Mouse (Mus musculus) left cerebral cortex, adult 18-20 months (tissue): ENCODE measurements around the gene Myo10. TPM values are rescaled to one million over a fixed set of nuclear protein-coding genes. Genes with fewer than 3 reads are reported as not detected.
A peak's percentile ranks its signal among the peaks of the same experiment; 100 is the strongest.

Source experiments
- DNase-seq, 2 experiments: peaks; one replicate each; pipeline ENCODE4 v3.0.0; 2021 to 2022; ENCODE audit warnings: low spot score in 2 of 2, mixed read lengths in 1 of 2
- total RNA-seq, 2 experiments: library from RNA; stranded (reverse); gene quantifications; 2 replicates each; pipeline ENCODE4 v1.2.3; 2021

Gene Myo10
- total RNA-seq, 2 experiments from 2014 or later, result 38.6 to 41.0 TPM

GRCm38 (mm10) chr15:25830426-25830825 is 208.1 kb downstream of the Myo10 start:
- DNase-seq, result no peak

- DNase-seq, result no peak
Observed at GRCm38 (mm10) chr15:25834282-25834681, 212.0 kb downstream of the Myo10 start.

GRCm38 (mm10) chr15:25834920-25835674 is 212.8 kb downstream of the Myo10 start:
- no peak for DNase-seq

- no peak for DNase-seq
Observed at GRCm38 (mm10) chr15:25842462-25843085, 220.2 kb downstream of the Myo10 start.

GRCm38 (mm10) chr15:25843086-25843991 is 221.0 kb downstream of the Myo10 start, which contains the start of gene Retreg1:
TSS of gene Retreg1 (plus strand) at chr15:25843180.
- peak; percentile 80 to 81 for DNase-seq

DNA sequence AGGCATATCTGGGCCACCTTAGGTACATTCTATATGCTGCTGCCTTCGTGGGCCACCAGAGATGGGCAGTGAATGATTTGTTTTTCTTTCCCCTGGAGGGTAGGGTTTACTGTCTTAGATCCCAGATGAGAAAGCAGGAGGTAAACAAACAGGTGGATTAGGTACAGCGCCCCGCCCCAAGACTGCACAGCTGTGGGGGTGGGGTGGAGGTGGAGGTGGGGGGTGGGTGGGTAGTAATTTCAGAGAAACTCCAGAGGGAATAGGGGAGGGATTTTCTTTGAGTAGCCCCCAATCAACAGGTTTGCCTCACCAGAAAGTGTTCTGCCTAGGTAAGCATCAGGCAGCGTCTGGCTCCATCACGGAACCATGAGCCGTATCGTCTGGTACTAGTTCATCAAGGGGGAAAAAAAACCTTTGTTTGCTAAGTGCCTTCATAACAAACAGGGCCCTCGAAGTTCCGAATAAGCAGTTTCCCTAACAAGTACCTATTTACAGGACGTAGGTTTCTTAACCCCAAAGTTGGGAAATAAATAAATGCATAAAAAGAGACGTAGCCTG is 221.8 kb downstream of the Myo10 start:
- no peak for DNase-seq

GRCm38 (mm10) chr15:25844771-25845170 is 222.4 kb downstream of the Myo10 start:
- DNase-seq, result no peak

DNA sequence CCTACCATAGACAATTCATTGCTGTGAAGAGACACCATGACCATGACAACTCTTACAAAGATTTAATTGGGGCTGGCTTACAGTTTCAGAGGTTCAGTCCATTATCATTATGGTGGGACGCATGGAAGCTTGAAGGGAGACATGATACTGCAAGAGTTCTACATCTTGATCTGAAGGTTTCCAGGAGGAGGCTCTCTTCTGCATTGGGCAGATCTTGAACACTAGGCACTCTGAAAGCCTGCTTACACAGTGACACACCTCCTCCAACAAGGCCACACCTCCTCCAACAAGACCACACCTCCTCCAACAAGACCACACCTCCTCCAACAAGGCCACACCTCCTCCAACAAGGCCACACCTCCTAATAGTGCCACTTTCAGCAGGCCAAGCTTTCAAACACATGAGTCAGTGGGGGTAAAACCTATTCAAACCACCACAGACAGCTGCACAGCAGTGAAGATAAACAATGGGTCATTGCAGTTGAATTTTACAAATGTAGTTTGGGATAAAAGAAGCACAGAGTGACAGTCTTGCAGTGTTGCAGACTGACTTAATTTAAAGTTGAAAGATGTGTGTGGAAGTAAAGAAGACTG is 225.3 kb downstream of the Myo10 start:
- no peak for DNase-seq

- DNase-seq, result no peak
Observed at GRCm38 (mm10) chr15:25850552-25850951, 228.2 kb downstream of the Myo10 start.

DNA sequence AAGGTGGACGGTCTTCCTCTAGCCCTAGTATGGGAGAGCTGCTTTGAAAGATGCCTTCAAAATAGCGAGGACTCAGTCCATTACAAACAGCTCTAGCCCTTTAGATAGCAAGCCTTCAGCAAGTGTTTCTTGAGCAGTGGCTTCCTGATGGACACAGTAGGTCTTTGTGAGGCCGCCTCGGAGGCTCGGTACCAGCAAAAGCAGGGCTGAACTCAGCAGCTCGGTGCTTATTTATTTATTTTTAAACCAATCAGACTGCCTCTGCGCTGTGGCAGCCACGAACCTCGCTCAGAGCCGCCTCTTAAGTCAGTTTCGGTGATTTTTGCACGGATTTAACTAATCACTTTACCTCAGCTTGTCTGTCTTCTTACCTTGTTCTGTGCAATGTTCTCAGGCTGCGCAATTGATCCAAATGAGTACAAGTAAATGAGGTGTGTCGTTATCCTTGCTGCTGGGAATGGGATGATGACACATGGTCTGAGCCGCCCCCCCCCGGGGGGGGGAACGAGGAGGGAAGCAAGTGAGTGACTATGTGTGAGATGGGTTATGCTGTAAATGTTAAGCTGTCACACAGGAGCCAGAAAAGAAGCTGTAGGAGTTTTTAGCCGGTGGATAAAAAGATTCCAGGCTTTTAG is 232.1 kb downstream of the Myo10 start:
- DNase-seq, result no peak

DNA sequence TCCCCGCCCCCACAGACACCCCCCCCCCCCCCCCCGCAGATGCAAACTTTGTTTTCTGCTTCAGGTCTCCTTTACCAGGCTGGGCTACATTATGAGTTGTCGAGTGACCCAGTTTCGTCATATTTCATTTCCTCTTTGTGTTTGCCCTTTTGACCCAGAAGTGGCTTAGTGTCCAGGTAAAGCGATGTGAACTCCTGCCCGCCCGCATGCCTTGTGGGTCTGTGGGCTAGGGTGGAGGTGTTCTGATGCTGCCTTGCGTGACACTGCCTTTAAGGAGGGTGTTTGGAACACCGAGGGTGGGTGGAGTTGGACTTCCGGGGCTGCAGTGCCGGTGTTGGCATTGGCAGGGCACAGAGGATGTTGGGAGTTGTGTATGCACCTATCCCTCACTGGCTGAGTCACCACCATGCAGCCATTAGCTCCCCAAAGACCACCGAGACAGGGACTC is 236.3 kb downstream of the Myo10 start:
- DNase-seq, result no peak

GRCm38 (mm10) chr15:25859469-25859868 is 237.1 kb downstream of the Myo10 start:
- DNase-seq, result no peak

DNA sequence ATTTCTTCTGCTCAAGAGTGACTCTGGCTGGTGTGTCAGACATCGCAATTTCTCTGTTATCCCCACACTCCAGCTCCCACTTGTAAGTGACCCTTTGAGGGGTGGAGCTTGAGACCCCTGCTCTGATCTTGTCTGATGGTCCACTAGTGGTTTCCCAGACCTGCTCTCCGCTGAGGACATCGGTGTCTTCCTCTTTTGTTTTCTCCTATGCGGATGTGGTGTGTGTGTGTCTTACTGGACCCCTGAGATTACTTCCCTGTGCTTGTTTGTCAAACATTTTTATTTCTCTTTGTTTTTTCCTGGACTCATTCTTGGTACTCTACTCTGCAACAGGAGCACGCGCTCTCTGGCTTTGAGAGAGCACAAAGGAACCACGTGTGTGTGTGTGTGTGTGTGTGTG is 239.6 kb downstream of the Myo10 start:
- no peak for DNase-seq

Other genes starting within 250 kb of the Myo10 start
- 100 to 1,000 TPM; 630 to 642 TPM for gene Basp1, start 208.8 kb upstream of the Myo10 start, total RNA-seq
- 10 to 100 TPM; 34.4 to 36.1 TPM for gene Retreg1, start 220.7 kb downstream of the Myo10 start, total RNA-seq